Mouse (Mus musculus): ENCODE results near the gene Lrsam1. TPM values are rescaled to one million over a fixed set of nuclear protein-coding genes. Genes with fewer than 3 reads are reported as not detected.

Gene Lrsam1
- polyA plus RNA-seq, 2 experiments = 9.4 to 18.0 TPM

DNA sequence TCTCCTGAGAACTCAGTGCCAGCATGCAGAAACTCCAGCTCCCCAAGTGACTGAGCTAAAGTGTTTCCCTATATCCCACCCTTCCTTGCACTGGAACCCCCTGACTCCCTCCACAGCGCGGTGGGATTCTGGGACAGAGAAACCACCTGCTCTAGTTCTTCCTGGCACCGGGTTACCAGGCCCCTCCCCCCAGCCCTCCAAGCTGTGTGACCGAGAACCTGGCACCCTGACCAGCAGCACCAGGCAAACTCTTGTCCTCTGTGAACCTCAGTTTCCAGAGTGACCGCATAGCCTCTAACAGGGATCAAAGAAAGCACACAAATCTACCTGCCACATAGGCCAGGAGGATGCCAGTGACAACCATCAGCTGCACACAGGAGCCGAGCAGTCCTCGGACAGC lies 18.3 kb upstream of the Lrsam1 start:
- no peaks in the 10 kb centered on the region for H3K9me3 ChIP-seq (ENCODE audit: control insufficient read depth, low read length)
- H3K27ac ChIP-seq (replicated peaks; ENCODE audit: low read depth, low read length) = no peak overlapping the region
- no peak overlapping the region for H3K4me2 ChIP-seq (replicated peaks; ENCODE audit: low read depth, low read length, severe bottlenecking)
- TF ChIP-seq POLR2A (IDR thresholded peaks at IDR 0.05; ENCODE audit: borderline replicate concordance, extremely low read depth, insufficient read depth, insufficient read length) = no peak
- WGBS = 77% methylated on average over 7 of the region's 7 CpGs
- peaks cover 9% of the 10 kb centered on the region for H3K4me1 ChIP-seq (ENCODE audit: control insufficient read depth, insufficient read depth, low read length)
- no peaks in the 10 kb centered on the region for H3K27me3 ChIP-seq (ENCODE audit: control insufficient read depth, insufficient read depth, low read length)
- DNase-seq (ENCODE audit: low spot score) (no peak), ATAC-seq (ENCODE audit: low FRiP score, low read depth) (no peak)
- no peak overlapping the region for H3K9ac ChIP-seq (ENCODE audit: low read depth, low read length, severe bottlenecking)
- H3K36me3 ChIP-seq (ENCODE audit: control insufficient read depth, insufficient read depth, low read length) = peaks cover 15% of the 10 kb centered on the region
- no peak overlapping the region for H3K4me3 ChIP-seq (replicated peaks; ENCODE audit: low read length)

DNA sequence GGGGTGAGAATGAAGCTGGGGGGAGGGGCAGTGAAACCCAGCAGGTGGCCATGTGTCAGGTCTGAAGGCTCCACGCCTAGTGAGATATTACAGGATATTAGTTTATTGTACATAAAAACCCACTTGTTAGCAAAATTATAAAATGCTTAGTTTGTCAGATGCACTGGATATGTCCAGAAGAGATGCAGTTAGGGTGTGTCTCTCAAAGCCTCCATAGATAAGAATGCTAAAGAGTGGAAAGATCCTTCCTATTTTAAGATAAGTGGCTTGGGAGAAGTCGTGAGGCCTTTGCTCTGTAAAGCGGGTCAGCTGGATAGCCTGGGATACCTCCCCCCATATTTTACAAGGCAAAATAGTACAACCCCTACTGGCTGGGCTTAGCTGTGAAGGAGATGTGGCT lies 17.3 kb upstream of the Lrsam1 start:
- H3K4me1 ChIP-seq (ENCODE audit: control insufficient read depth, insufficient read depth, low read length) = peaks cover 9% of the 10 kb centered on the region

DNA sequence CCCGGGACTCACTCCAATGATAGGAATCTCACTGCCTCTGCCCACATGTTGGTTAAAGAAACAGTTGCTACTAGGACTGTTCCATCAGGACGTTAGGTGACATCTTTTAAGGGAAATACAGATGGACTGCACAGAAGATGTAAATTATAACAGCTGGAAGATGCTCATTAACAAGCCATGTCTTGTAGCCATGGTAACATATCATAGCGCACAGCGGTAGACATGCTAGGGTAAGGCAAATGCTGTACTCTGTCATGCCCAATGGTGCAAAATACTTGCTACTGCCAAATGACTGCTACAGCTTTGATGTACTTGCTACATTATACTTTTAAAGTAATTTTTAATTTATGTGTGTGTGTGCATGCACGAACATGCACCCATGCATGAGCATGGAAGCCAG lies 15.7 kb upstream of the Lrsam1 start:
- WGBS = 78% methylated on average over 5 of the region's 5 CpGs
- Histone ChIP-seq H3K36me3 (ENCODE audit: control insufficient read depth, insufficient read depth, low read length) (peaks cover 25% of the 10 kb centered on the region), H3K9ac (ENCODE audit: low read depth, low read length, severe bottlenecking) (no peak overlapping the region), H3K9me3 (ENCODE audit: control insufficient read depth, low read length) (no peaks in the 10 kb centered on the region), H3K27ac (replicated peaks; ENCODE audit: low read depth, low read length) (no peak overlapping the region), H3K4me1 (ENCODE audit: control insufficient read depth, insufficient read depth, low read length) (peaks cover 9% of the 10 kb centered on the region), H3K4me2 (replicated peaks; ENCODE audit: low read depth, low read length, severe bottlenecking) (no peak overlapping the region), H3K27me3 (ENCODE audit: control insufficient read depth, insufficient read depth, low read length) (no peaks in the 10 kb centered on the region), H3K4me3 (replicated peaks; ENCODE audit: low read length) (no peak overlapping the region)
- no peak for TF ChIP-seq POLR2A (IDR thresholded peaks at IDR 0.05; ENCODE audit: borderline replicate concordance, extremely low read depth, insufficient read depth, insufficient read length)
- DNase-seq (ENCODE audit: low spot score) = no peak
- no peak for ATAC-seq (ENCODE audit: low FRiP score, low read depth)

More for the DNA sequence above, 17.3 kb upstream of the Lrsam1 start:
- ATAC-seq (ENCODE audit: low FRiP score, low read depth) (no peak), DNase-seq (ENCODE audit: low spot score) (no peak)
- Histone ChIP-seq H3K27ac (replicated peaks; ENCODE audit: low read depth, low read length) (no peak overlapping the region), H3K9ac (ENCODE audit: low read depth, low read length, severe bottlenecking) (no peak overlapping the region), H3K27me3 (ENCODE audit: control insufficient read depth, insufficient read depth, low read length) (no peaks in the 10 kb centered on the region), H3K4me3 (replicated peaks; ENCODE audit: low read length) (no peak overlapping the region), H3K4me2 (replicated peaks; ENCODE audit: low read depth, low read length, severe bottlenecking) (no peak overlapping the region), H3K36me3 (ENCODE audit: control insufficient read depth, insufficient read depth, low read length) (peaks cover 22% of the 10 kb centered on the region), H3K9me3 (ENCODE audit: control insufficient read depth, low read length) (no peaks in the 10 kb centered on the region)
- TF ChIP-seq POLR2A (IDR thresholded peaks at IDR 0.05; ENCODE audit: borderline replicate concordance, extremely low read depth, insufficient read depth, insufficient read length) = no peak
- WGBS = 62% methylated on average over 3 of the region's 3 CpGs

DNA sequence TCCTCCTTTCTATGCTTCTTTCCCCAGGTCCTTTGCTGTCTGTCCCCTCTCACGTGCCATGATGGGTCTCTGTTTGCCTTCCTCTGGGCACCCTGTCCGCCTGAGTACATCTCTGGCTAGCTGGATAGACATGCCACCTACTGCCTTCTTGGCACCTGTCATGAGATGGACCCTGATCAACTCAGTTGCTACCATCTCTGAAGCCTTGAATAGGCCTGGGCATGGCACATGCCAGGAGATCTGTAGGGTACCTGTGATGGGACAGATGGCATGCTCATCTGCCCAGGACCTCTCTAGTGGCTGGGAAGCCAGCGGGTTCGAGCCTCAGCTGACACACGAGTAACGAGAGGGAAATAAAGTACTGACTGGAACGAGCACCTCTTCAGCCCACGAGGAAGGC lies 12.8 kb upstream of the Lrsam1 start:
- Histone ChIP-seq H3K27ac (replicated peaks; ENCODE audit: low read depth, low read length) (no peak overlapping the region), H3K4me2 (replicated peaks; ENCODE audit: low read depth, low read length, severe bottlenecking) (no peak overlapping the region), H3K4me3 (replicated peaks; ENCODE audit: low read length) (no peak overlapping the region), H3K27me3 (ENCODE audit: control insufficient read depth, insufficient read depth, low read length) (no peaks in the 10 kb centered on the region), H3K9ac (ENCODE audit: low read depth, low read length, severe bottlenecking) (no peak overlapping the region), H3K9me3 (ENCODE audit: control insufficient read depth, low read length) (no peaks in the 10 kb centered on the region), H3K36me3 (ENCODE audit: control insufficient read depth, insufficient read depth, low read length) (peaks cover 23% of the 10 kb centered on the region), H3K4me1 (ENCODE audit: control insufficient read depth, insufficient read depth, low read length) (no peaks in the 10 kb centered on the region)
- ATAC-seq (ENCODE audit: low FRiP score, low read depth) (no peak), DNase-seq (ENCODE audit: low spot score) (no peak)
- no peak for TF ChIP-seq POLR2A (IDR thresholded peaks at IDR 0.05; ENCODE audit: borderline replicate concordance, extremely low read depth, insufficient read depth, insufficient read length)
- WGBS = 88% methylated on average over 8 of the region's 8 CpGs

DNA sequence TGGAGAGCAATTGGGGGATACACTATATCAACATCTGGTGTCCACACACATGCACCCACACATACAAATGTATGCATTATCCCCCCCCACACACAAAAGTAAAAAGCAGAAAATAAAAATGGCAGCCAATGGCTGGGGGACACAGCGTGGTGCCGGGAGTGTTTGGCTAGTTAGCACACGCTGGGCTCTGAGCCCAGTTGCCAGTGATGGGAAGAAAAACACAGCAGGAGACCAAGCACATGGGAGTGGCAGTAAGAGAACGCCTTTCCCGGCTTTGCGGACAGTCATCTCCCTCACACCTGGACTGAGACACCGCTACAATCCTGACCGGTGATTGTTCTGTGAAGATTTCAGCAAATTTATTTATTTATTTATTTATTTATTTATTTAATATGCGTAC lies 9.8 kb upstream of the Lrsam1 start:
- 53% methylated on average over 9 of the region's 9 CpGs for WGBS
- DNase-seq (ENCODE audit: low spot score) = no peak
- no peak for ATAC-seq (ENCODE audit: low FRiP score, low read depth)
- no peak overlapping the region for H3K9ac ChIP-seq (ENCODE audit: low read depth, low read length, severe bottlenecking)
- H3K36me3 ChIP-seq (ENCODE audit: control insufficient read depth, insufficient read depth, low read length) = peaks cover 19% of the 10 kb centered on the region
- no peak overlapping the region for H3K27ac ChIP-seq (replicated peaks; ENCODE audit: low read depth, low read length)
- no peak overlapping the region for H3K4me3 ChIP-seq (replicated peaks; ENCODE audit: low read length)
- no peak for TF ChIP-seq POLR2A (IDR thresholded peaks at IDR 0.05; ENCODE audit: borderline replicate concordance, extremely low read depth, insufficient read depth, insufficient read length)
- no peaks in the 10 kb centered on the region for H3K9me3 ChIP-seq (ENCODE audit: control insufficient read depth, low read length)
- H3K27me3 ChIP-seq (ENCODE audit: control insufficient read depth, insufficient read depth, low read length) = no peaks in the 10 kb centered on the region
- no peak overlapping the region for H3K4me2 ChIP-seq (replicated peaks; ENCODE audit: low read depth, low read length, severe bottlenecking)
- peaks cover 11% of the 10 kb centered on the region for H3K4me1 ChIP-seq (ENCODE audit: control insufficient read depth, insufficient read depth, low read length)

DNA sequence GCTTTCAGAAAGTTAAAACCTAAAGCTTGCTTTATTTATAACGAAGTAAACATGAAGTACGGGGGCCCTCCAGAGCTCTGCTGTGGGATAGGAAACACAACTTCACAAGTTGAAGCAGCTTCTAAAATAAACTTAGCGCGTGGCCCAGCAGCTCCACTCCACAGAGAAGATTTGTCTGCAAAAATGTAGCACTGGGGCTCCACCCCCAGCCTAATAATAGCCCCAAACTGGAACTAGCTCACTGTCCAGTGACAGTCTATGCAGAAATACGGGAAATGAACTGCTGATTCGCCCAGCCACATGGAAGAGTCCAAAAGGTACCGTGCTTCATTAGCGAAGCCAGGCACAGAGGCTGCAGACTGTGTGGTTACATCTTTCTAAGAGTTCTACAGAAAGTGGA lies 7.9 kb upstream of the Lrsam1 start:
- ATAC-seq (ENCODE audit: low FRiP score, low read depth) (no peak), DNase-seq (ENCODE audit: low spot score) (no peak)
- Histone ChIP-seq H3K27me3 (ENCODE audit: control insufficient read depth, insufficient read depth, low read length) (no peaks in the 10 kb centered on the region), H3K4me3 (replicated peaks; ENCODE audit: low read length) (no peak overlapping the region), H3K9me3 (ENCODE audit: control insufficient read depth, low read length) (no peaks in the 10 kb centered on the region), H3K4me2 (replicated peaks; ENCODE audit: low read depth, low read length, severe bottlenecking) (no peak overlapping the region), H3K9ac (ENCODE audit: low read depth, low read length, severe bottlenecking) (no peak overlapping the region), H3K4me1 (ENCODE audit: control insufficient read depth, insufficient read depth, low read length) (peaks cover 17% of the 10 kb centered on the region), H3K27ac (replicated peaks; ENCODE audit: low read depth, low read length) (no peak overlapping the region), H3K36me3 (ENCODE audit: control insufficient read depth, insufficient read depth, low read length) (peaks cover 15% of the 10 kb centered on the region)
- 87% methylated on average over 8 of the region's 8 CpGs for WGBS
- TF ChIP-seq POLR2A (IDR thresholded peaks at IDR 0.05; ENCODE audit: borderline replicate concordance, extremely low read depth, insufficient read depth, insufficient read length) = no peak

All from limb, embryonic 14.5 days (tissue).